Mouse (Mus musculus): ENCODE results near the gene 9130409I23Rik.
"Not testable (repeated sequence)": the region's sequence is repeated elsewhere in the genome, so short reads cannot be mapped to it uniquely, and the experiment has no call there.

The 9130409I23Rik gene

GRCm38 (mm10) chr1:181035015-181035778 is 15.8 kb upstream of the 9130409I23Rik start:
- DNase-seq: not testable (repeated sequence)

- DNase-seq: no peak
Observed at GRCm38 (mm10) chr1:181037623-181038022, 13.4 kb upstream of the 9130409I23Rik start.

- DNase-seq: peak in 1 of 2 experiments; percentile 29
Observed at GRCm38 (mm10) chr1:181039652-181040051, 11.4 kb upstream of the 9130409I23Rik start.

GRCm38 (mm10) chr1:181047520-181047919 is 3.5 kb upstream of the 9130409I23Rik start:
- no peak for DNase-seq

- DNase-seq: no peak
Observed at GRCm38 (mm10) chr1:181049328-181049842, 1.7 kb upstream of the 9130409I23Rik start.

GRCm38 (mm10) chr1:181052898-181053297 is 1.9 kb downstream of the 9130409I23Rik start:
- no peak for DNase-seq

GRCm38 (mm10) chr1:181061784-181062485 is 10.9 kb downstream of the 9130409I23Rik start:
- DNase-seq: no peak

GRCm38 (mm10) chr1:181063991-181064390 is 13.0 kb downstream of the 9130409I23Rik start:
- no peak for DNase-seq

GRCm38 (mm10) chr1:181064648-181065047 is 13.6 kb downstream of the 9130409I23Rik start:
- no peak for DNase-seq

- no peak for DNase-seq
Observed at GRCm38 (mm10) chr1:181068344-181068743, 17.3 kb downstream of the 9130409I23Rik start.

GRCm38 (mm10) chr1:181069671-181070070 is 18.6 kb downstream of the 9130409I23Rik start:
- no peak for DNase-seq

GRCm38 (mm10) chr1:181073075-181073474 is 22.0 kb downstream of the 9130409I23Rik start:
- no peak for DNase-seq

- no peak for DNase-seq
Observed at GRCm38 (mm10) chr1:181084021-181084420, 33.0 kb downstream of the 9130409I23Rik start.

- no peak for DNase-seq
Observed at GRCm38 (mm10) chr1:181090048-181090447, 39.0 kb downstream of the 9130409I23Rik start.
